Mouse (Mus musculus) 416B (cell line): ENCODE results near the gene Olfr552.
"Not testable (repeated sequence)": the region's sequence is repeated elsewhere in the genome, so short reads cannot be mapped to it uniquely, and the experiment has no call there.

Source experiments
- DNase-seq: peaks from one replicate; pipeline ENCODE4 v3.0.0; 2011; ENCODE audit warnings: low read depth

Olfr552 gene

DNA sequence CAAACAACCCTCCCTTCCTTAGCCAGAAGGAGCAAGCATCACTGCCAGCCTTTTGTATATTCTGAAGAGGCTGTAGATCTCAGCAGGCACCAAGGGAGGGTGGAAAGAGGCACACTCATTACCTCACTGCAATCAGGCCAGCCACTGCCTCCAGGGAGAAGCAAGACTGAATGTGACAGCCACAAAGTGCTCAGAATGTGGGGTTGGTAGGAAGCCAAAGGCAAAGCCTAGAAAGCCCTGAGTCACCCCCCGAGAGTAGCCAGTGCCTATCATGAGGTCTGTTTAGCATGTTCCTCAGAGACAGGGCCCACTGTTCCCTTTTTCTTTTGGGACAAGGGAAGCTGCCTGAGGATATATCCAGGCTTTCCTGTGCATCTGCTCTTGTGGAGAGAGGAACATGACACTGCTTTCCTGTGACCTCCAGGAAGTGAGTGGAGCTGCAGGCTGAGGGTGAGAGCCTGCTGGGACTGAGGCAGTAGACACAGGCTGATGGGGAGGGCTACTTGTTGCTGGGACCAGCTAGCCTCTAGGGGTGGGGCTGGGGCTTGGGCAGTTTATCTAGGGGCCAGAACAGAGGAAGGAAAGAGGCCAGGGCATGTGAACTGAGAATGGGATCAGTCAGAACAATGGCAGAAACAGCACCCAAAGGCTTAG, at the start of gene Olfr552:
Olfr552 (plus strand) TSS at position 393 of the 654 bp plus-strand sequence.
- peak; percentile 24 for DNase-seq

DNA sequence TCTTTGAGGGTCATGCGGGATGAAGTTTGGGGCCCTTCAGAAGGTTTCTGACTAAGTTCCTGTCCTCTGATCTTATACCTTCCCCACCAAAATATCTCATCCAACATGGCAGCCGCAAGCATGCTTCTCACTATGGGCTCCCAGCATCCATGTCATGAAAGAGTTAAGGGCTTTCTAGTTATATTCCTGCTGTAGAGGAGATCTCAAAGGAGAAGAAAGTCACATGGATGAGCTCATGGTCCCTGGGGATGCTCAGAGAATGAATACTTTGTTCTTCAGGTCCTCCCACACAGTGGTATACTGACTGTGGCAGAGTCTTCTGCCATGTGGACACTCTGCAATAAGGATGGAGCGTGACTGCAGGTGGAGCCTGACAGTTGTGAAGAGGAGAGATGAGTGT, 48.0 kb upstream of the Olfr552 start, which contains the start of gene Olfr549:
Olfr549 (plus strand) TSS at position 301 of the 400 bp plus-strand sequence.
- no peak for DNase-seq

DNA sequence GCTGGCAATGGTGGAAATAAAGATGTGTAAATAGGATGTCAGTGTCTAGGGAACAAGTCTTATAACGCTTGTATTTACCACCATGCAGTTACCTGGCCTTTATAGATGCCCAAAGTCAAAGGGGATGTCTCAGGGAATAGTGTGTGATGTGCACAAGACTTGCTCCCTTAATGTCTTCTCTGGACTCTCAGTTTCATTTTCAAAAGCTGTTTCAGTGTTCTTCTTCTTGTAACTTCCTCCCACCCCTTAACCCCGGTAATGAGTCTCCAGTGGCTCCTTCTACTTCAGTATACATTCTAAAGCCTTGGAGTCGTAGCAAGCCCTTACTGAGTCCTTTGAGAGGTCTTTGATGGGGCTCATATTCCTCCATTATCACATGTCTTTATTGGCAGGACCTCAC, 44.3 kb upstream of the Olfr552 start:
- DNase-seq, result no peak

- peak; percentile 95 for DNase-seq
Observed at GRCm38 (mm10) chr7:102564999-102565997, 32.3 kb upstream of the Olfr552 start, which contains the start of gene Trim21. Gene Trim21, minus strand, starts transcription at chr7:102565486.

- DNase-seq, result peak; percentile 45
Observed at GRCm38 (mm10) chr7:102566219-102566618, 31.4 kb upstream of the Olfr552 start.

- DNase-seq, result no peak
Observed at GRCm38 (mm10) chr7:102571142-102571541, 26.4 kb upstream of the Olfr552 start, which contains the start of gene Olfr550. Gene Olfr550, plus strand, starts transcription at chr7:102571442.

DNA sequence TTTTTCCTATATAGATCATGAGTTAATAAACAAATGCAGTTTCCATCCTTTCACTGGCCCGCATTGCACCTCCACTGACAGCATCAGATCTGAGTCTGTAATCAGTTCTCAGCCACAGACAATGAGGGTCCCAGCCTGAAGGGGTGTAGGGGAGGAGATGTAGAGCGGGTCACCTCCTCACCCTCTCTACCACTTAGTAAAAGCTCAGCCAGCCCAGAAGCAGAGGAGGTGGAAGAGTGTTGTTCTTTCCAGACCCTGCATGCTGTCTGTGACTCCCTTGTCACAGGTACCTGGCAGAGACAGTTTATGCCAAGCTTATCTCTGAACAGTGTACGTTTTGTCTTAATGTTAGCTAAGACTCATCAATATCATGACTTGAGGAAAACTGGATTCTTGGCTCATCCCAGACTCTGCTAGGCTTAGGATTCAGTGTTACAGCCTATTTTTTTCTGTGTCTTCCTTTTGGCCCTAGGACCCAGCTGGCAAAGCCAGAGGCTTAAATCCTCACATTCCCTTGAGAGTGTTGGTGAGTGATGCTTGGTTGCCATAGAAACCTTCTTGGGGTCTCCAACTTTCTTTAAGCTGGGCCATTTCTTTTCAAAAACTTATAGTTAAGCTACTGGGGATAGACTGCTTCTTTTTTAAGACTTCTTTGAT, 24.3 kb upstream of the Olfr552 start:
- no peak for DNase-seq

DNA sequence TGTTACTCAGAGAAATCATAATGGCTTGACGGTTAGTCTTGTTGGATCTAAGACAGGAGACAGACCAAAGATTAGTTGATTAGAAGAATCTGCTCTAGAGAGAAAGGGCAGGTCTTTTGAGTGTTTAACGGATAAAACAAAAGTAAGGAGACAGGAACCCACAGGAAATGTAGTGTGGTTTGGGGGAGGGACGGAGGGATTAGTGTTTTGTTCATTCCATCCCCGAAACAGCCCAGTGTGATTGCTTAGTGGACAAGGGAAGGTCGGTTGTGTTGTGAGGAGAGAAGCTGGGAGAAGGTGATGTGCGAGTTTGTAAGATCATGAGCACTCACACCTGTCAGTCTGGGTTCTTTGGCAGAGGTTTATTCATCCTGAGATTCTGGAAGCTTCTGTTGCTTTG, 21.6 kb upstream of the Olfr552 start:
- peak; percentile 46 for DNase-seq

GRCm38 (mm10) chr7:102591786-102592185, 5.8 kb upstream of the Olfr552 start, which contains the start of gene Olfr551:
Gene Olfr551, minus strand, starts transcription at chr7:102591886.
- DNase-seq, result no peak

- DNase-seq, result no peak
Observed at GRCm38 (mm10) chr7:102618118-102618517, 20.5 kb downstream of the Olfr552 start, which contains the start of gene Olfr553. Gene Olfr553, minus strand, starts transcription at chr7:102618218.

DNA sequence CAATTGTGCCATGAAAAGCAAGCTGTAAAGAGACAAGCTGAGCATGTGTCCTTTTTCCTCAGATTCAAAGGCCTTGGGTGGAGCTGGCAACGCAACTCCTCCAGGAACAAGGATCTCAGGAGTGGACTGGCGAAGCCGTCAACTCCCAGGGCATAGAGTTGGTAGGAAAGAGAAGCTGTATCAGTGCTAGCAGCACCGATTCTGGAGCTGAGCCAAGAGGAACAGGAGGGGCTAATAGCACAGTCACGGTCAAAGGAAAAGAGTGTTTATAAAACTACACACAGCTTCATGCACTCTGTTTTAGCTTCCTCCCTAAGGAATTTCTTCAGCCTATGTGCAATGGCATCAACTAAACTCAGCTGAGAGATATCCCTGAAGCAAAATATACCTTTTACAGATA, 22.0 kb downstream of the Olfr552 start:
- DNase-seq, result peak; percentile 39

GRCm38 (mm10) chr7:102620368-102620767, 22.8 kb downstream of the Olfr552 start:
- not testable (repeated sequence) for DNase-seq

DNA sequence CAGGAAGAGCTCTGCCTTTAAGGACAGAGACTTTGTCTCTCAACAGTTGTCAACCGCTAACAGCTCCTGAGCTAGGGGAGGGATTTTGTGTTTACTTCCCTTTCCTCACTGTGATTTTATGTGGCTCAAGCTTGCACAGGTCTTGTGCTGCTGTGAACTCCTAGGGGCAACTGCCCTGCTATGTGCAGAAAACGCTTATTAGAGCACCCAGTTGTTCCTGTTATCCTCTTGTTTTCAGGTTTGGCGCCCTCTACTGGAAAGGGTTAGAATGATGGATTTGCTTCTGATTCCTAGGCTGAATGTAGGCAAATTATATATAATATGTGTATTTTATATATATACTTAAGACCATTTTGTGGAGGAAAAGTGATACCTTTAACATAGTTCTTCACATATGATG, 39.1 kb downstream of the Olfr552 start:
- peak; percentile 77 for DNase-seq

GRCm38 (mm10) chr7:102638132-102638531, 40.6 kb downstream of the Olfr552 start, which contains the start of gene Olfr554:
Gene Olfr554, plus strand, starts transcription at chr7:102638432.
- DNase-seq, result no peak

GRCm38 (mm10) chr7:102644945-102645344, 47.4 kb downstream of the Olfr552 start:
- not testable (repeated sequence) for DNase-seq
